Mouse (Mus musculus): ENCODE measurements around the gene Olfr857.
"Not testable (repeated sequence)": the region's sequence is repeated elsewhere in the genome, so short reads cannot be mapped to it uniquely, and the experiment has no call there.

Olfr857 gene

DNA sequence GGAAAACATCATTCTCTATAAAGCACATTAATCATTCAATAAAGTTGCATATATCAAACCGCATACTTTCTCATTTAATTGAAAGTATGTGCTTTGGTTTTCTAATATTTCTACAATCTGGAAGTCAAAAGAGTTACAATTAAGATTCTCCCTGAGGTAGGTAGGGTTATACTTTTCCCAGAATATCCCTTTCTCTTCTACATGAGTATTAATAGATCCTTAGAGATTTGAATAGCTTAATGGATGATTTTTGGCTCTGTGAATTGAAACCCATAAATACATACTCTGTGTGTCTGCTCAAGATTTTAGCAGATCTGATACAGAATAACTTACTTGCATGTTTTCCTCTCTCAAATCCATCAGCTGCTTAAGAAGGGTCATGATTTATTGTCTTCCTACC lies at the start of gene Olfr857:
TSS of gene Olfr857 (plus strand) at position 301 of the 400 bp plus-strand sequence.
- ChIA-PET CTCF (no interaction called here), POLR2A (no interaction called here)

DNA sequence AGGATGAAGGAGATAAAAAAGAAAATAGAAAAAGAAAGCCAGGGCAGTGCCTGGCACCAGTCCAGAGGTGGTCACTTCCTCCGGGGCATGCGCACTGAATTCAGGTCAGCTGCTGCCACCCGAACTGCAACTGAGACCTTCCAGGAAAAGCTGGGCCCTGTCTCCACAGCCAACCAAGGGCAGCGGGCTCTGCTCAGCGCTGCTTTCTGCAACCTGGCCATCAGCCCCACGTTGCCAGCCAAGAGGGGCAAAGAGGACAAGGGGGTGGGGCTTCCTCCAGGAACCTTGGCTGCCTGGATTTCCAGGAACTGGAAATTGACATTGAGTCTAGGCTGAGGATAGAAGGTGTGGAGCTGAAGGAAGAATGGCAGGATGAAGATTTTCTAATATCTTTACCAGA lies 19.0 kb upstream of the Olfr857 start:
- CTCF ChIA-PET = no interaction called here

DNA sequence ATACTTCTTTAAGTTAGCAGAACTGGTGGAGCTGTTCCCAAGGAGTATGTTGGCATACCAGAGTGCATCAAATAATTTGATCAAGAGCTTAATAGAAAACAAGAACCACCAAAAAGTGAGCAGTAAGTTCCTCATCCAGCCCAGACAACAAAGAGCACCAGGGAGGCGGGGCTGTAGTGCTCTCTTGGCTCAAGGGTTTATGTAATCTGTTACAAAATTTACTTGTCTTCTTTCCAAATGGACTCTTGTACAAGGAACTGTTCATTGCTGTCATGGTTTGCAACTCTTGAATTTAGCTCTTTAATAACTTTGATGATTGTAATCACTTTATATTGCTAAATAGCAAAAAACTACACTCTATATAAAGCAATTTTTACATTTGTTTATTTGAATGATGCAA lies 17.8 kb upstream of the Olfr857 start:
- POLR2A ChIA-PET = interaction anchor here in 1 of 4 experiments (1.2 kb wide), 1 partner anchor 69 kb away, joined by 3 read pairs; no protein-coding TSS in a partner anchor

More for the DNA sequence above, 19.0 kb upstream of the Olfr857 start:
- POLR2A ChIA-PET = interaction anchor here in 1 of 4 experiments (1.0 kb wide), 1 partner anchor 854 kb away, joined by 3 read pairs; no protein-coding TSS in a partner anchor

DNA sequence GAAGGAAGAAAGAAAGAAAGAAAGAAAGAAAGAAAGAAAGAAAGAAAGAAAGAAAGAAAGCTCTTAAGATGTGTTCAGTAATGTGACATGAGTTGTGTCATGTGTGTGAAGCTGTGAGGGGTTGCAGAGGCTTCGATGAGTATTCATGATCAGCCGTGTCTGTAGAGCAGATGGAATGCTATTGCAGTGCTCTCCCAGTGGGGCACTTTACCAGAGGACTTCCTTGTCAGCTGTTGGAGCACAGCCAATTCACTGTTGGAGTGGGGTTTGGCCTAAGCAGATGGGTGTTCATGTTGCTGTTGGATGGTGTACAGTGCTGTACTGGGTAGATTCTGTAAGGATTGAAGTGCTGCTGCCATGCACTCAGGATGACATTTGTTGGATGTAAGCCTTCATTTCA lies 16.8 kb upstream of the Olfr857 start:
- ChIA-PET POLR2A (interaction anchor here in 1 of 4 experiments (1.2 kb wide), 1 partner anchor 70 kb away, joined by 3 read pairs; no protein-coding TSS in a partner anchor), CTCF (no interaction called here)

More for the DNA sequence above, 17.8 kb upstream of the Olfr857 start:
- CTCF ChIA-PET = no interaction called here

DNA sequence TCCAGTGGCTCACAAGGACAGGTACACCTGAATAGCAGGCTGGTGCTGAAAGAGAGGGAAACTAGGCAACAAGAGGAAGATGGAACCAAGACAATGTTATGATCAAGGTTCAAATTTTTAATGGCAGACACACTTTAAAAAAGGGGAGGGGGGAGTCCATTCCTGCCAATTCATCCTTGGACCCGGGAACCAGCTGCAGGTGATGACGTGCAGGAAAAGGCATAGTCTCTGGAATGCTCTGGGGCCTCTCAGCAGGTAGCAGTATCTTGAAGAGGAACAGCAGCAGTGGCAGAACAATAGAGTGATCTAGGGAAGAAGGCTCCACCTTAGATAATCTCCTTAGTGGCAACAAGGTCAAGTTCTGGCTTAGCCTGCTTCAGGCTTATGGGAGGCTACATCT lies 14.9 kb upstream of the Olfr857 start:
- ChIA-PET CTCF (interaction anchor here in 1 of 4 experiments (0.5 kb wide), 1 partner anchor 1180 kb away, joined by 3 read pairs; no protein-coding TSS in a partner anchor), POLR2A (interaction anchor here in 2 of 4 experiments (0.6 to 1.6 kb wide), 2 partner anchors 72 to 108 kb away, joined by 3 to 4 read pairs; partner anchors contain the start of gene Zfp317 (in 1 of the 2))

DNA sequence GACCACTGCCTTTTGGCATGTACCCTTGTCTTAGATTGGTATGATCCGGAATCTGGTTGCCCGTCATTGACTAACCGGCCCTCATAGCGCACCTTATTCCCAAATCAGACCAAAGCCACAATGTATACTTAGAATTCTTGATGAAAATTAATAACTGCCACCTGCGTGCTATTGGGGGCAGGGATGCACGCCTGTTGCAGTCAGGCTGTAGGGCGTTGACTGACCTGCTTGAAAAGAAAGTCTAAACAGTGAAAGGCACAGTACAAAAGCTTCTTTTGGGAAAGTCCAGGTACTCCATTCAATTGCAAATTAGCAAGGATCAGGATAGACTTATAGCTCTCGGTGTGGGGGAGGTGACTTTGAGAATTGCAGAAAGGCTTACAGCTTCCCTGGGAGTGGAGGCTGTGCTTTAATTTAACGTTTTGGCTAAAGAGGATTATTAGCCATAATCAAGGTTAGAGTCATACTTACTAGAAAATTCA lies 14.3 kb upstream of the Olfr857 start:
- POLR2A ChIA-PET = interaction anchor here in 1 of 4 experiments (0.7 to 1.6 kb wide), 2 partner anchors 73 to 765 kb away, joined by 3 to 4 read pairs; partner anchors contain the start of genes Zfp26 and Zfp317

DNA sequence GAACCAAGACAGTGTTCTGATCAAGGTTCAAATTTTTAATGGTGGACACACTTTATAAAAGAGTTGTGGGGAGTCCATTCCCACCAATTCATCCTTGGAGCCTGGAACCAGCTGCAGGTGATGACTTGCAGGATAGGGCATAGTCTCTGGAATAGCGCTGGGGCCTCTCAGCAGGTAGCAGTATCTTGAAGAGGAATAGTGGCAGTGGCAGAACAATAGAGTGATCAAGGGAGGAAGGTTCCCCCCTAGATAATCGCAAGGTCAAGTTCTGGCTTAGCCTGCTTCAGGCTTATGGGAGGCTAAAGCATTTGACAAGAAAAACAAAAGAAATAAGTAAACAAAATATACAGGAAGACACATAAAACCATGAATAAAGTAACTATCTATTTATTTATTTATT lies 4.7 kb upstream of the Olfr857 start:
- CTCF ChIA-PET = not testable (repeated sequence)
- POLR2A ChIA-PET = interaction anchor here in 1 of 4 experiments (0.6 kb wide), 1 partner anchor 942 kb away, joined by 3 read pairs; no protein-coding TSS in a partner anchor

More for the DNA sequence above, 14.3 kb upstream of the Olfr857 start:
- CTCF ChIA-PET = not testable (repeated sequence)
